Mouse (Mus musculus): Measurements from ENCODE around the gene Hesx1.

DNA sequence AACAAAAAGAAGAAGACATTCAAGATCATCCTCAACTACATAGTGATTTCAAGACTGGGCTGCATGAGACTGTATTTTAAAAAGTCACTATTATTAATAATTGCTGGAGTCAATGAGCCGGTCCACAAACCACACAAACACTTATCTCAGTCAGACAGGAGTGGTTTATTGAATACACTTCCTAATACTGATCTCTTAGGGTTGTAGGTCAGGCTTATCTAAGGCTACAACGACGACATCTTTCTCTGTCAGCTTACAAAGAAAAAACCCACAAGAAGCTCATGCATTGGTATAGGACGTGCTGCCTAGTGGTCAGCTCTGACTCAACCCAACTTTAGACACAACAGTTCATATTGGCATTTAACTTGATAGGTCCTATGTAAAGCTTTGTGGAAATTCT, 30.4 kb downstream of the Hesx1 start:
- no peak for TF ChIP-seq CTCF (IDR thresholded peaks at IDR 0.05; ENCODE audit: insufficient read depth, low read length)
- TF ChIP-seq POLR2A (IDR thresholded peaks at IDR 0.05; ENCODE audit: borderline replicate concordance, extremely low read depth, low read depth, low read length) = no peak
